Mouse (Mus musculus) bone marrow, adult 2 months (tissue): ENCODE data around the gene Myo1h.

Experiments
- CTCF ChIP-seq: fragments of 200-500 bp; IDR thresholded peaks from 2 replicates; pipeline ENCODE4 v1.5.1; 2011; ENCODE audit warnings: low read length, control low read depth; ENCODE audit not compliant: control insufficient read depth, insufficient read depth
- POLR2A ChIP-seq: fragments of 200-500 bp; IDR thresholded peaks from 2 replicates; pipeline ENCODE4 v1.6.1; 2011; ENCODE audit warnings: low read depth, mild to moderate bottlenecking, control low read depth, low read length, borderline replicate concordance; ENCODE audit not compliant: control insufficient read depth

DNA sequence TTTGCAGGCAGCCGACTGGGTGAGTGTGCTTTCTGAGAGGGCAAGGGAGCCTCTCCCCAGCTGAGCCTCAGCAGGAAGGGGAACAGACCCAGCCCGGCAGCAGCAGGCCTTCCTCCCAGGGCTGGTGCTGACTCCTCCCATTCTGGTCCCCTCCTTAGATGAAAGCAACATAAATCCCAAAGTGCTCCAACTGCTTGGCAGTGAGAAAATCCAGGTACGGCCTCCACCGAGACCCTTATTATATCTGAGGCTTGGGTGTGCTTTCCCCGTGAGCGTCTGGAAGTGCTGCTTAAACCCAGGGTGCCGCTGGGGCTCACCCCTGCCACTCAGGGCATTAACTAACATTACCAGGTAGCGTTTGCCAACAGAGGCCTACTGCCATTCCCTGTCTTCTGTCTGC, 70.6 kb downstream of the Myo1h start:
- TF ChIP-seq CTCF (no peak), POLR2A (no peak)
